Mouse (Mus musculus) right cerebral cortex, adult 18-20 months (tissue): ENCODE data around the gene Map3k1.
"Not testable (repeated sequence)": the region's sequence is repeated elsewhere in the genome, so short reads cannot be mapped to it uniquely, and the experiment has no call there.

ENCODE experiments used
- DNase-seq: peaks from one replicate; pipeline ENCODE4 v3.0.0; 2022; ENCODE audit warnings: mixed read lengths

The Map3k1 gene

DNA sequence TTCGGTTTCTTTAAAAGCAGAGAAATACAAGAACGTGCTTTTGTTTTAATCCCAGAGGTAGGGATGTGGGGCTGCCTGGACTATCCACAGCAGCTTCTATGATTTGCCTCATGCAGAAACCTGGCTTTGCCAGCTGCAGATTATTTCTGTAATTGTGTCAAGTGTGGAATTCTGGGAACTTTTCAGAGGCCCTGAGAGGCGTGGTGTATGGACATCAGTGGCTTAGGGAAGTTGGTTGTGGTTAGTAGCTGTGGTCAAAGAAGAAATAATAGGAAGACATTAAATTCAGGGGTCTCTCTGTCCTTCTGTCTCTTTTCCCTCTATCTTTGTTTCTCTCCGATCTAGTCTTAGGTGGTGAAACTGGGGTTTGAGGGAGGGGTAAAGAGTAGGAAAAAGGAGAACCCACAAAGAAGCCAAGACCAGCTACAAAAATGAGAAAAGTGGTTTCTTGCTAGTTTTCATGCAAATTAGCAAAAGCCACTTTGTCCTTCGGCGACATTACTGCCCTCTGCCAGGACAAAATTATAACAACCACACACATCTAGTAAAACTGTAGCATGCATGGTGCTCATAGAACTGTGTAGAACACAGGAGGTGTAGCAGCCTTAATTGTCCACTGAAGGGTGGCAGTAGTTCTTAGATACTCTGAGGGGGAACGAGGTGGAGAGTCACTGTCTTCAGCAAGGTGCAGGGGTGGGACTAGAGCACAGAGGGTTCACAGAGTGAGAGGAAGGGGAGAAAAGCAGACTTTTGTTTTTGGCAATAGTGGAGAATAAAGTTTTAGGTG, 67.4 kb downstream of the Map3k1 start:
- DNase-seq: no peak

DNA sequence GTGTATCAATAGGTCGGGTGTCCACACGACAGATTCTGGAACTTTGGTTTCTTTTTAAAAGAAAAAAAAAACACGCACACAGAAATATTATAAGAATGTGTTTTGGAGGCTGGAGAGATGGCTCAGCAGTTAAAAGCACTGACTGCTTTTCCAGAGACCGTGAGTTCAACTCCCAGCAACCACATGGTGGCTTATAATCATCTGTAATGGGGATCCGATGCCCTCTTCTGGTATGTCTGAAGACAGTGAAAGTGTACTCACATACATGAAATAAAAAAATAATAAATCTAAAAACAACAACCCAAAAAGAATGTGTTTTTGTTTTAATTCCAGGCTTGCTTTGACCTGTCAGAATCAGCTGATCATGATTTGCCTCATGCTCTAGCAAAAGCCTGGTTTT, 81.9 kb downstream of the Map3k1 start:
- no peak for DNase-seq

DNA sequence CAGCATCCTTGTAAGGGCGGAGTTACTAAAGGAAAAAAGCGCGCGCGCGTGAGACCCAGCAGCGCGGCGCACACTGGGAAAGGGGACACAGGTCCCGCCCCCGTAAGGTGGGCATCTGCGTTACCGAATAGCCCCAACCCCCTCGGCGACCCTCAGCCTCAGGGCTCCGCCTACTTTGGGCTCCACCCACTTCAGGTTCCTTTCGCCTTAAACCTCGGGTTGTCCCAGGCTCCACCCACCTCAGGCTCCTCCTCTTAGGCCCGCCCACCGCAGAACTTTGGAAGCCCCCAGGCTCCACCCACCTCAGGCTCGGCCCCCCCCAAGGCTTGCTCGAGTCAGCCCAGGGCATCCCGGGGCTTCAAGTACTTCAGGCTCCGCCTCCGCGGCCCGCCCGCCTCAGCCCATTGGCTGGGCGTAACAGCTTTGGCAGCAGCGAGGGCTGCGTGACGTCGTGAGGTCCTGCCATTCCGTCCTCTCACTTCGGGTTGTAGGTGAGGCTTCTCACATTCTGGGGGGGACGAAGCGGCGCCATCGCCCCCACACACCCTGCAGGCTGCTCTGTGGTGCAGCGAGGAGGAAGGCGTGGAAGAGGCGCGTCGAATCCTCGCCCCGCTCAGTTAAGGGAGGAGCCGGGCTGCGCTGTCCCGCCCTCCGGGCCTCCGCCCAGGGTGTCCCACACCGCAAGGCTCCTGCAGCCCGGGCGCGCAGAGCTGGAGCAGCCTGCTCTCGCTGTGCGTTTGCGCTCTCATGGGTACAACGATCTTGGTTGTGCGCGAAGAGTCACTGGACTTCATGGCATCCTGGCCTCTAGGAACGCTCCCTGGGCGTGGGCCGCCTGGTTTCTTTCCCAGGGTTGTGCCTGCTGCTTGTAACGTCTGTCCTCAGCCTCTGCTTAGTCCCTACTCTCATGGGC, 83.4 kb downstream of the Map3k1 start:
- peak; percentile 96 for DNase-seq

DNA sequence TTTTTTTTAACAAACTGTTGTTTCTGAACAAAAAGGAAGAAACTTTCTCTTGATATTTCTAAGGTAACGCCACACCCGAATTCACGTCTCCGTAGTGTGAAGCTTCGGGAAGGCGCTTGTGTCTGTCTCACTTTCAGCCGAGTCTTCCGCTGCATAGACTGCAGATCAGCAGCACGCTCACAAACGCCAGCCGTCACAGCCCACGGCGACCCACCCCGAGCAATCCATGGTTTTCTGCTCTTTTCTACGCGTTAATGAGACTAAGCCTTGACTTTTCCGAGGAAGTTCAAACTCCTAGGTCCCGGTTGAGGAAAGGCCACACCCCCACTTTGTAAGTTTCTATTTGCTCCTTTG, 84.0 kb downstream of the Map3k1 start:
- DNase-seq: no peak

DNA sequence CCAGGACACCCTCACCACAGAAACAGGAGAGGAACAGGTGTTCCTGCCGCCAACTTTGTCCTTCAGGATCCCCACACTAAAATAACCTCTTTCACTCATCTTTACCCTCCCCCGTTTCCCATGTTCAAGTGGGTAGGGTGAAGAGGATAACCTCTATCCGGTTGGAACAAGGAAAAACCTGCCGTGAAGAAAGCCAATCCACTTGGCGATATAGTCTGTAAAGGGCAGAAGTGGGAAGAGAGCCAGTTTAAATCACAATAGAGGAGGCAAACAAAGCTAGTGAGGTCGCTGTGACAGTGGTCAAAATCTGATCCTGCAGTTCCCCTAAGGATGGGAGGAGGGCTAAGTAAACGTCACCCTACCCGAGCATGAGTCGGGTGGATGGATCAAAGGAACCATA, 89.1 kb downstream of the Map3k1 start:
- no peak for DNase-seq

DNA sequence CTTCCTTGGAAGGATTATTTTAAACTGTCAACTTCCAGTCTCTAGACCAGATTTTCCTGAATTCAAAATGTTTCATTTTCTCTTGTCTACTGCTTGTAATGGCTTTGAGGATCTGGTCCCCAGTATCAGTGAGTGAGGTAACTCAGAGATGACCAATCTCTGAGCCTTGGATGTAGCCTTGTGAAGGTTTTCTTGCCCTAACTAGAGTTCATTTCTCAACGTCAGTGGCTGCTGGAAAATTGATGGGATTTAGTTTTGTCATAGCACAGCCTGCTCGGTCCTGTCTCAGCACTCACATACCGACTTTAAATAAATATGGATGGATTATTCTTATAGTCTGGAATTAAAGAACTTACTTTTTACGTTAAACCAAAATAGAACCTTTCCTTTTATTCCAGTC, 98.3 kb downstream of the Map3k1 start:
- DNase-seq: no peak

DNA sequence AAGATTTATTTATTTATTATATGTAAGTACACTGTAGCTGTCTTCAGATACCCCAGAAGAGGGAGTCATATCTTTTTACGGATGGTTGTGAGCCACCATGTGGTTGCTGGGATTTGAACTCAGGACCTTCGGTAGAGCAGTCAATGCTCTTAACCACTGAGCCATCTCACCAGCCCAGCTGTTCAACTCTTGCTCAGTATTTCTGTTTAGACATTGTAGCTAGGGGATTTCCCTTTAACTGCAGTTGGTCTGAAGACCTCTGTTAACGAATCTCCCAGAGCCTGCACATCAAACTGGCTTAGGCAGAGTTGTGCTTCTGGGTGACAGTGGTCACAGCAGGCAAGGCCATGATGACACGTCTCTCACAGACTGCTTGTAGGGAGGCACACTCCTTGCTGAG, 104.8 kb downstream of the Map3k1 start:
- not testable (repeated sequence) for DNase-seq

DNA sequence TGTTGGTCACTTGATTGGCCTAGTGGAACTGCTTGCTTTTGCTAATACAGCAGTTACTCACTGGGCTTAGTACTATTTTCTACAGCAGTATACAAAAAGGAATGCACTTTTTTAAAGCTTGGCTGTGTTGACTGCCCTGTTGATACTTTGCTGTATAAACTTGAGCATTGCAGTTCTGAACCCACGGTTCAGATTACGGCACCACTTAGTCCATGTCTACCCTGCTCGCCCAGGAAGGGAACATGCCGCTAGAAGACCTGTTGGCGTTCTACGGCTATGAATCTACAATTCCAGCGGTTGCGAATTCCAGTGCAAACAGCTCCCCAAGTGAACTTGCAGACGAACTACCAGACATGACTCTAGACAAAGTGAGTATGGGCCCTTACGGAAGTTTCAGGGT, 105.4 kb downstream of the Map3k1 start:
- no peak for DNase-seq
